Mouse (Mus musculus): ENCODE data around the gene Nfia.

GRCm38 (mm10) chr4:98126003-98126677 is 353.6 kb downstream of the Nfia start:
- TF ChIP-seq POLR2AphosphoS5 (IDR thresholded peaks at IDR 0.05; ENCODE audit: insufficient replicate concordance, low read depth, low read length) = no peak
- no peak for TF ChIP-seq GATA1 (IDR thresholded peaks at IDR 0.05; ENCODE audit: borderline replicate concordance, low read length)
- no peak for TF ChIP-seq CTCF (IDR thresholded peaks at IDR 0.05; ENCODE audit: low read depth, low read length)
- no peak for TF ChIP-seq TAL1 (conservative IDR thresholded peaks at IDR 0.05; ENCODE audit: low read depth, low read length)

All from G1E (cell line).